Mouse (Mus musculus) kidney, embryonic 14.5 days (tissue): ENCODE measurements around the gene Dlg1. TPM values are rescaled to one million over a fixed set of nuclear protein-coding genes. Genes with fewer than 3 reads are reported as not detected.

Source experiments
- ATAC-seq: fragments of 200-750 bp; cut with Nextera tagmentation; 2 replicates; pipeline ENCODE4 v1.8.0; 2017; ENCODE audit warnings: moderate number of reproducible peaks, mild to moderate bottlenecking, moderate TSS enrichment, moderate library complexity; ENCODE audit not compliant: low FRiP score, low TSS enrichment
- H3K27ac ChIP-seq: fragments of 300-500 bp; sonication (generic); 2 replicates; pipeline ENCODE4 v1.5.1; 2014; ENCODE audit warnings: low read depth, mild to moderate bottlenecking, low read length, moderate library complexity, mixed read lengths
- H3K27me3 ChIP-seq: fragments of 300-500 bp; sonication (generic); 2 replicates; pipeline ENCODE4 v1.6.1; 2014; ENCODE audit warnings: mild to moderate bottlenecking, low read length; ENCODE audit not compliant: control insufficient read depth, insufficient read depth
- H3K36me3 ChIP-seq: fragments of 300-500 bp; sonication (generic); 2 replicates; pipeline ENCODE4 v1.6.1; 2014; ENCODE audit warnings: low read length, mixed read lengths; ENCODE audit not compliant: control insufficient read depth, insufficient read depth
- H3K4me1 ChIP-seq: fragments of 300-500 bp; sonication (generic); 2 replicates; pipeline ENCODE4 v1.6.1; 2014; ENCODE audit warnings: low read length, mixed read lengths; ENCODE audit not compliant: control insufficient read depth, insufficient read depth
- H3K4me2 ChIP-seq: fragments of 300-500 bp; sonication (generic); replicated peaks from 2 replicates; pipeline ENCODE4 v1.6.1; 2014; ENCODE audit warnings: low read depth, mild to moderate bottlenecking, low read length
- H3K4me3 ChIP-seq: fragments of 300-500 bp; sonication (generic); 2 replicates; pipeline ENCODE4 v1.5.1; 2014; ENCODE audit warnings: mild to moderate bottlenecking, low read length
- H3K9ac ChIP-seq: fragments of 300-500 bp; sonication (generic); 2 replicates; pipeline ENCODE4 v1.6.1; 2014; ENCODE audit warnings: low read depth, mild to moderate bottlenecking, low read length, moderate library complexity
- H3K9me3 ChIP-seq: fragments of 300-500 bp; sonication (generic); 2 replicates; pipeline ENCODE4 v1.6.1; 2016; ENCODE audit warnings: low read length; ENCODE audit not compliant: control insufficient read depth
- WGBS: fragments of 180-500 bp; shearing (Covaris S2); extraction: QIAGEN DNeasy Blood & Tissue Kit; methylation state at CpG from one replicate; pipeline ENCODE4 v1.1.7; 2014; 5-methylcytosine and 5-hydroxymethylcytosine counted together
- polyA plus RNA-seq: library from polyadenylated mRNA; unstranded; fragments of >200 nt; fragmentation: Nextera tagmentation; extraction: Ambion mirVana; gene quantifications from 2 replicates; pipeline ENCODE4 v1.2.1, GENCODE M21; 2014

Gene Dlg1
- polyA plus RNA-seq, 1 experiment from 2014 or later: 35.4 TPM

GRCm38 (mm10) chr16:31651541-31651940 is 11.7 kb upstream of the Dlg1 start:
- Histone ChIP-seq H3K27me3 (no peaks in the 10 kb centered on the region), H3K27ac (no peak overlapping the region), H3K4me1 (no peaks in the 10 kb centered on the region), H3K36me3 (no peaks in the 10 kb centered on the region), H3K4me2 (no peak overlapping the region), H3K9ac (no peak overlapping the region), H3K4me3 (no peak overlapping the region), H3K9me3 (no peaks in the 10 kb centered on the region)
- WGBS: 61% methylated on average over 3 of the region's 3 CpGs
- ATAC-seq: no peak

- no peak; the same call in 1 of the 2 replicates for ATAC-seq
- no peak overlapping the region for H3K4me3 ChIP-seq
- WGBS: 62% methylated on average over 9 of the region's 9 CpGs
Observed at GRCm38 (mm10) chr16:31652115-31652843, 11.0 kb upstream of the Dlg1 start.

GRCm38 (mm10) chr16:31653616-31654015 is 9.6 kb upstream of the Dlg1 start:
- Histone ChIP-seq H3K4me2 (no peak overlapping the region), H3K36me3 (no peaks in the 10 kb centered on the region), H3K27ac (no peak overlapping the region), H3K27me3 (no peaks in the 10 kb centered on the region), H3K9ac (no peak overlapping the region), H3K9me3 (no peaks in the 10 kb centered on the region), H3K4me1 (no peaks in the 10 kb centered on the region), H3K4me3 (no peak overlapping the region)
- 82% methylated on average over 5 of the region's 5 CpGs for WGBS
- ATAC-seq: no peak

More at GRCm38 (mm10) chr16:31652115-31652843, 11.0 kb upstream of the Dlg1 start:
- H3K27me3 ChIP-seq: no peaks in the 10 kb centered on the region
- no peaks in the 10 kb centered on the region for H3K36me3 ChIP-seq
- no peak overlapping the region for H3K9ac ChIP-seq
- no peak overlapping the region for H3K27ac ChIP-seq
- H3K4me2 ChIP-seq: no peak overlapping the region
- H3K9me3 ChIP-seq: no peaks in the 10 kb centered on the region
- H3K4me1 ChIP-seq: no peaks in the 10 kb centered on the region

GRCm38 (mm10) chr16:31654021-31654420 is 9.2 kb upstream of the Dlg1 start:
- 90% methylated on average over 7 of the region's 7 CpGs for WGBS
- Histone ChIP-seq H3K36me3 (no peaks in the 10 kb centered on the region), H3K27ac (no peak overlapping the region), H3K4me3 (no peak overlapping the region), H3K4me1 (no peaks in the 10 kb centered on the region), H3K4me2 (no peak overlapping the region), H3K27me3 (no peaks in the 10 kb centered on the region), H3K9me3 (no peaks in the 10 kb centered on the region), H3K9ac (no peak overlapping the region)
- no peak for ATAC-seq

GRCm38 (mm10) chr16:31655531-31655930 is 7.7 kb upstream of the Dlg1 start:
- 78% methylated on average over 2 of the region's 2 CpGs for WGBS
- Histone ChIP-seq H3K4me1 (no peaks in the 10 kb centered on the region), H3K4me3 (no peak overlapping the region), H3K27me3 (no peaks in the 10 kb centered on the region), H3K9me3 (no peaks in the 10 kb centered on the region), H3K4me2 (no peak overlapping the region), H3K9ac (no peak overlapping the region), H3K36me3 (no peaks in the 10 kb centered on the region), H3K27ac (no peak overlapping the region)
- ATAC-seq: no peak

- Histone ChIP-seq H3K9ac (no peak overlapping the region), H3K4me2 (no peak overlapping the region), H3K9me3 (no peaks in the 10 kb centered on the region), H3K27me3 (no peaks in the 10 kb centered on the region), H3K27ac (no peak overlapping the region), H3K4me3 (no peak overlapping the region), H3K4me1 (no peaks in the 10 kb centered on the region), H3K36me3 (no peaks in the 10 kb centered on the region)
- no peak for ATAC-seq
- WGBS: 20% methylated on average over 2 of the region's 2 CpGs
Observed at GRCm38 (mm10) chr16:31657502-31657901, 5.7 kb upstream of the Dlg1 start.

- 57% methylated on average over 6 of the region's 6 CpGs for WGBS
- Histone ChIP-seq H3K9me3 (no peaks in the 10 kb centered on the region), H3K9ac (no peak overlapping the region), H3K4me3 (no peak overlapping the region), H3K27ac (no peak overlapping the region), H3K4me2 (no peak overlapping the region), H3K4me1 (no peaks in the 10 kb centered on the region), H3K27me3 (no peaks in the 10 kb centered on the region), H3K36me3 (no peaks in the 10 kb centered on the region)
- ATAC-seq: no peak
Observed at GRCm38 (mm10) chr16:31658539-31659334, 4.5 kb upstream of the Dlg1 start.

- Histone ChIP-seq H3K4me3 (no peak overlapping the region), H3K4me2 (no peak overlapping the region), H3K9ac (no peak overlapping the region), H3K27me3 (no peaks in the 10 kb centered on the region), H3K4me1 (no peaks in the 10 kb centered on the region), H3K27ac (no peak overlapping the region), H3K36me3 (no peaks in the 10 kb centered on the region), H3K9me3 (no peaks in the 10 kb centered on the region)
- no peak for ATAC-seq
- 79% methylated on average over 5 of the region's 5 CpGs for WGBS
Observed at GRCm38 (mm10) chr16:31659453-31659852, 3.8 kb upstream of the Dlg1 start.
